Mouse (Mus musculus) erythroblast, embryonic 14.5 days (primary cell): Measurements from ENCODE around the gene Saa4. TPM values are rescaled to one million over a fixed set of nuclear protein-coding genes. Genes with fewer than 3 reads are reported as not detected.
"Not testable (repeated sequence)": the region's sequence is repeated elsewhere in the genome, so short reads cannot be mapped to it uniquely, and the experiment has no call there.

Experiments
- H3K27me3 ChIP-seq: 2 replicates; pipeline ENCODE4 v1.6.1; 2012; ENCODE audit warnings: inconsistent platforms; ENCODE audit not compliant: control insufficient read depth
- H3K36me3 ChIP-seq: 2 replicates; pipeline ENCODE4 v1.6.1; 2012; ENCODE audit warnings: mild to moderate bottlenecking, inconsistent platforms; ENCODE audit not compliant: control insufficient read depth
- H3K4me1 ChIP-seq: 2 replicates; pipeline ENCODE4 v1.6.1; 2012; ENCODE audit warnings: inconsistent platforms; ENCODE audit not compliant: control insufficient read depth
- H3K4me3 ChIP-seq: replicated peaks from 2 replicates; pipeline ENCODE3; 2012; ENCODE audit warnings: moderate library complexity, mild to moderate bottlenecking, inconsistent platforms
- H3K9me3 ChIP-seq: 2 replicates; pipeline ENCODE4 v1.6.1; 2012; ENCODE audit warnings: low read length, inconsistent platforms, mixed read lengths; ENCODE audit not compliant: control insufficient read depth
- GATA1 ChIP-seq: IDR thresholded peaks from 2 replicates; pipeline ENCODE4 v1.6.1; 2012; ENCODE audit warnings: low read length, inconsistent platforms, mixed read lengths
- TAL1 ChIP-seq: IDR thresholded peaks from 3 replicates; pipeline ENCODE4 v1.6.1; 2012; ENCODE audit warnings: low read length, inconsistent platforms, mixed read lengths
- polyA plus RNA-seq: library from polyadenylated mRNA; stranded (reverse); fragments of >175 nt; gene quantifications from 2 replicates; pipeline ENCODE4 v1.2.3, GENCODE M21; 2012

Gene Saa4
- polyA plus RNA-seq, 1 experiment = not detected

DNA sequence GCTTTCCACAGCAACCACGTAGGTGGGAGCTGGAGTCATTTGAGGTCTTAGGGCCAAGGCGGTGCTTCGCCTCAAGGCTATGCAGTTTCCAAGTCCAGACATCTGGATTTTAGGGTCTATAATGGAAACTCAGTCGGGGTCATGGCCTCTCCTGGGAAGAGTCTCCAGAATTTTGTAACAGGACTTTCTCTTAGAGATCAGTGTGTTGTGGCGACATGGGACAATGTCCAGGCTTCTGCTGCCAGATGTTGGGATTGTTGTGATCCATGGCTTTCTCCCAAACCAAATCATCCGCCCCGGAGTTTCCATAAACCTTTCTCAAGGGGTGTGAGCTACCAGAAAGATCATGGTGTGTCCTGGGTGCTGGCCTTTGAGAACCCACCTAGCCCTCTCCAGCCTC, 14.0 kb upstream of the Saa4 start:
- Histone ChIP-seq H3K4me3 (no peak overlapping the region), H3K9me3 (no peaks in the 10 kb centered on the region), H3K4me1 (no peaks in the 10 kb centered on the region), H3K27me3 (no peaks in the 10 kb centered on the region), H3K36me3 (no peaks in the 10 kb centered on the region)
- TF ChIP-seq TAL1 = no peak
- no peak for TF ChIP-seq GATA1

DNA sequence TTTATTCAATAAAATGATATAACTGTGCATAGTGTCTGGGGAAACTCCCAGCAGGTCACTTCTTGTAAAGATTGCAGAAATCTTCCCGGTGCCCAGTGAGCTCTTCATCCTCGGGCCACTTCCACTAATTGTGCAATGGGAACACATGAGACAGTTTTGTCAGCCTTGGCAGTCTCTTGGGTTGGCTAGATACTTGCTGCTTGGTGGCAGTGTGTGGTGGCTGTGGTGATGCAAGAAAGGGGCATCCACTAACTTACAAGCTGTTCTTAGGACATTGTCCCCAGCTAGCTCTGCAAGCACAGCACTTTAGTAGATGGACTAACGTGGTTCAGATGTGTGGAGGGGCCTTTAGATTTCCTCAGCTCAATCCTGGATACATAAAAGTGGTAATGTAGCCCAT, 13.4 kb upstream of the Saa4 start:
- H3K4me3 ChIP-seq = no peak overlapping the region
- no peaks in the 10 kb centered on the region for H3K36me3 ChIP-seq
- TF ChIP-seq GATA1 = no peak
- no peak for TF ChIP-seq TAL1
- no peaks in the 10 kb centered on the region for H3K4me1 ChIP-seq
- H3K27me3 ChIP-seq = no peaks in the 10 kb centered on the region
- no peaks in the 10 kb centered on the region for H3K9me3 ChIP-seq

- H3K4me3 ChIP-seq, H3K27me3 ChIP-seq, H3K9me3 ChIP-seq, H3K36me3 ChIP-seq, H3K4me1 ChIP-seq: not testable (repeated sequence)
These were observed 10.5 kb upstream of the Saa4 start, which contains the start of gene Saa1 for GRCm38 (mm10) chr7:46742880-46743279. Gene Saa1 (minus strand): TSS chr7:46742980.

DNA sequence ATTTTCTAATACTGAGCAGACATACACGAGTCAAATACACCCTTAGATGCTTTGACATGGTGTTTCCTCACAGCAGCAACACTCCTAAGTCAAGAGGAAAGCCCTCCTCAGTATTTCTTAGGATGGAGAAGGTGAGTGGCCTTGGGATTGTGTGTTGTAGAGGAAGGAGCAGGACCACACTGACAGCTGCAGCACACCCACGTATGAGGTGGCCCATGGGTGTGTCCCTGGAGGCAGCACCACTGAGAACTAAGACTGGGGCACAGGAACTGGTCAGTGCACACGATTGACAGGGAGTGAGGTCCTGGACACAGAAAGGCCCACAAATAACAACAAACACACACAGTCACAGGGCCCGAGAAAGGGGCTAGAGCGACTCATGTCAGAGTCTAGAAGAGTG, 7.6 kb upstream of the Saa4 start:
- not testable (repeated sequence) for H3K4me1 ChIP-seq, H3K27me3 ChIP-seq, H3K36me3 ChIP-seq, H3K4me3 ChIP-seq, H3K9me3 ChIP-seq

GRCm38 (mm10) chr7:46738561-46739460, 6.4 kb upstream of the Saa4 start:
- H3K4me3 ChIP-seq = no peak overlapping the region
- H3K9me3 ChIP-seq = no peaks in the 10 kb centered on the region
- H3K27me3 ChIP-seq = no peaks in the 10 kb centered on the region
- TF ChIP-seq TAL1 (no peak), GATA1 (no peak)
- H3K36me3 ChIP-seq = no peaks in the 10 kb centered on the region
- H3K4me1 ChIP-seq = no peaks in the 10 kb centered on the region

DNA sequence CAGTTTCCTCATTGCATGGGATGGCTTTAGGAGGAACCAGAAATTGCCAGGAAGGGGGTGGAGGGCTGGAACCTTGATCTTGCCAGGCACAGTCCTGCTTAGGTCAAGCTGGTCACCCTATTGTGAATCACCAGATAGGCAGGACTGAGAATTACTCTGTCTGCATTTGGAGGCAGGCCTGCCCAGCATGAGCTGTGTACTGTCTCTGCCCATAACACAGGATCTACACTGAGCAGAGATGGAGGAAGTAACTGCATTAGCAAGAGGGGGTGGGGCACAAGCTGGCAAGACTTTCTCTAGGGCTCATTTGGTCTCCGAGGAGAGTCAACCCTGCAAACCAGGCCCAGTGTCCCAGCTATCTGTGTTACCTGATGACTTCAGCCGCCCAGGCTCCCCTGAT, 2.6 kb upstream of the Saa4 start:
- TF ChIP-seq TAL1 = no peak
- no peak for TF ChIP-seq GATA1
- Histone ChIP-seq H3K4me1 (no peaks in the 10 kb centered on the region), H3K9me3 (no peaks in the 10 kb centered on the region), H3K27me3 (no peaks in the 10 kb centered on the region), H3K36me3 (no peaks in the 10 kb centered on the region), H3K4me3 (no peak overlapping the region)

DNA sequence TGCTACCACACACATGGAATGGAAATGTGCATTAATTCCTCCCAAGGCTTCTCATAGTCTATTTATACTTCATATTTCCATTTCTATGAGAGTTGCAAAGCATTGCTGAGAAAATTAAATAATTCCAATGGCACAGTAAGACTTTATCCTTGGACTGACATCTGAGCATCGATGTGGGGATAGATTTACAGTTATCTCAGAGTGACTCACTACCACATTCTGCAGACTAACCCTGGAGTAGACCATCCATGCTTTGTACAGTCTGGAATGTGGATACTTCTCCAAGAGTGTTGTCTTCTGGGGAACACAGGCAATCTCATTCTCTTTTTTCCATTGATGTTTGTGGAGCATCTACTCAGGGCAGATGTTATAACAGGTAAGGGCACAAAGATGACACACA, 4.8 kb downstream of the Saa4 start:
- H3K4me3 ChIP-seq = no peak overlapping the region
- H3K27me3 ChIP-seq = no peaks in the 10 kb centered on the region
- no peaks in the 10 kb centered on the region for H3K4me1 ChIP-seq
- H3K9me3 ChIP-seq = no peaks in the 10 kb centered on the region
- no peak for TF ChIP-seq TAL1
- no peak for TF ChIP-seq GATA1
- no peaks in the 10 kb centered on the region; the same call in 1 of the 2 replicates for H3K36me3 ChIP-seq

GRCm38 (mm10) chr7:46724396-46724795, 8.0 kb downstream of the Saa4 start:
- H3K9me3 ChIP-seq = no peaks in the 10 kb centered on the region
- H3K4me1 ChIP-seq = no peaks in the 10 kb centered on the region
- H3K4me3 ChIP-seq = no peak overlapping the region
- H3K36me3 ChIP-seq = no peaks in the 10 kb centered on the region; the same call in 1 of the 2 replicates
- TF ChIP-seq TAL1 = no peak
- TF ChIP-seq GATA1 = no peak
- H3K27me3 ChIP-seq = no peaks in the 10 kb centered on the region

- no peaks in the 10 kb centered on the region; the same call in 1 of the 2 replicates for H3K36me3 ChIP-seq
- TF ChIP-seq GATA1 (no peak), TAL1 (no peak)
- H3K27me3 ChIP-seq = no peaks in the 10 kb centered on the region
- no peaks in the 10 kb centered on the region for H3K4me1 ChIP-seq
- no peaks in the 10 kb centered on the region for H3K9me3 ChIP-seq
- no peak overlapping the region for H3K4me3 ChIP-seq
These were observed 8.6 kb downstream of the Saa4 start for GRCm38 (mm10) chr7:46723849-46724248.

DNA sequence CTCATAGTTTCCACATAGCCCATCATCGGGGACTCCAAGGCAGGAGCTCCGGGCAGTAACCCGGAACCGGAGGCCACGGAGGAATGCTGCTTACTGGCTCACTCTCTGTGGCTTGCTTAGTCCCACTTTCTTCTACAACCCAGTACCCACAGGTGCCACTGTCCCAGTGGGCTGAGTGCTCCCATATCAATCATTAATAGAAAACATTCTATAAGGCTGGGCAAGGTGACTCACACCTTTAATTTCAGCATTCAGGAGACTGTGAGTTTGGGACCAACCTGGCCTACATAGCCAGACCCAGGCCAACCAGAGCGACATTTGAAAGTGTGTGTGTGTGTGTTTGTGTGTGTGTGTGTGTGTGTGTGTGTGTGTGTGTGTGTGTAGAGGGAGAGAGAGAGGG, 9.0 kb downstream of the Saa4 start:
- no peaks in the 10 kb centered on the region; the same call in 1 of the 2 replicates for H3K36me3 ChIP-seq
- H3K4me1 ChIP-seq = no peaks in the 10 kb centered on the region
- no peaks in the 10 kb centered on the region for H3K27me3 ChIP-seq

More for the DNA sequence above, 9.0 kb downstream of the Saa4 start:
- Histone ChIP-seq H3K4me3 (no peak overlapping the region), H3K9me3 (no peaks in the 10 kb centered on the region)
- TF ChIP-seq TAL1 = no peak
- TF ChIP-seq GATA1 = no peak
